Mouse (Mus musculus) heart, adult 8-10 months (tissue): ENCODE results near the gene Rrp9. TPM values are rescaled to one million over a fixed set of nuclear protein-coding genes. Genes with fewer than 3 reads are reported as not detected.

ENCODE experiments used
- DNase-seq: peaks from one replicate; pipeline ENCODE4 v3.0.0; 2022; ENCODE audit warnings: low spot score
- total RNA-seq, 4 experiments: library from RNA; stranded (reverse); gene quantifications; 2 replicates each; pipeline ENCODE4 v1.2.4; 2022

Gene Rrp9
- total RNA-seq, 4 experiments from 2014 or later, result 22.5 to 28.3 (median 24.1) TPM

DNA sequence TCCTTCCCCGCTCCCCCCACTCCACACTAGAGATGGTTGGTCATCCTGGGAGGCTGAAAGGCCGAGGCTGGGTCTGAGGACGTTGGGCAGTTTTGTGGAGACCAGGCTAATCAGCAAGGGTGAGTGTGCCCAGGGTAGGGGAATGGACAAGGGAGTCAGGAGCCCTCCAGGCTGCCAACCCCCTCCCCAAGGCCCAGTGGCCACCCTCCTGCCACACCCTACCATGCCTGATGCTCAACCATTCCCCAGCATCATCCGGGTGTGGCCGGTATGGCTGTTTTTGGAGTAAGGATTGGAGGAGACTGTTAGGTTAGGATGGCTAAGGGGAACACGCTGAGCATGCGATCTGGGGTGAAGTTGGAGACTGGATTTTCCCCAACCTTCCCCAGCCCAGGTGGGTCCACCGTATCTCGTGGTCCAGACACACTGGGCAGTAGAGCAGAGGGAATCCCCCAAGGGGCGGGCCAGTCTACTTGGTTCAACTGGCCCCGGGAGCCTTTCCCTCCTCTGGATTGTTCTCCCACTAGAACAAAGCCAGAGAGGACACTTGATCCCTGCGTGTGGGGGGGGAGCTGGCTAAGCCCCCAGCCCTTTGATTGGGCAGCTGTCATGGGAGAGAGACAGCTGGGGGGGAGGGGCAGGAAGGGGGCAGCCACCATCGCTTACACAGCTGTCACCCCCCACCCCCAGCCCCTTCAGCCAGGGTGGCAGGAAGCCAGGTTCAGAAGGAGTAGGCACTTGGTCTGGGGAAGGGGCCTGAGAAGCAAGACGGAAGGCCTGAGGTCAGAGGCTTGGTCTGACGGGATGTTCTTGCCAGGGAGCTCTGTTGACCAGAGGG lies 19.2 kb upstream of the Rrp9 start:
- DNase-seq, result no peak

DNA sequence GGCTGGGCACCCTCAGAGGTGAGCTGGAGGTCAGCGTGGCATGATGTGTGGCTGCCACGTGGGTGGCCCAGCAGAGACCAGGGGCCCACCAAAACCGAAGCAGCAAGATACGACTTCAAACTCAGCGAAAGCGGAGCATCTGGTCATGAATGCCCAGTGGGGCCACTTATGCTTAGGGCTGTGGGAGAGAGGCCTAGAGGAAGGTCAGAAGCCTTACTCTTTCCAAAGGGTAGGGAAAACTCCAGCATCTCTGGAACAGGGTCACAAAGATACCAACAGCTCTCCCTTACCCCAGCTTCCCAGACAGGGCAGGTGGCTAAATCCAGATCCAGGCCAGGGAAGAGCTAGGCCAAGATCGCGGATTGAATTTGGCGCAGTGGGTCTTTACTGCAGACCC lies 18.6 kb upstream of the Rrp9 start:
- no peak for DNase-seq

DNA sequence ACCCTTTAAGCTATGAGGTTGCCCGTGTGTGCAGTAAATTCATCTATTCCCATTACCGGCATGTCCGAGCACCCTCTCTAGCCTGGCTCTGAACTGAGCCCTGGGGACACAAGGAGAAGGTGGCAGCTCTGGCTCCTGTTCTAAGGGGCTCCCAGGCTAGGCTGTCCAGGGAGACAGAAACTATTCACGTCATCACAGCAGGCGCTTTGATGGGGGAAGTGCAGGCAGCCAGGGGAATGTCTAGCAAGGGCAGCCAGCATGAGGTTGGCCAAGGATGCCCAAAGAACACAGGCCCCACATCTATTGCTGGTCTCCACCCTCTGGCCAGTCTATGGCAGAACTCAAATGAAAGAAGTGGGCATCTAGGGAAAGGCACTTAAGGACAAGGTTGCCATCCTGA lies 17.8 kb upstream of the Rrp9 start:
- no peak for DNase-seq

DNA sequence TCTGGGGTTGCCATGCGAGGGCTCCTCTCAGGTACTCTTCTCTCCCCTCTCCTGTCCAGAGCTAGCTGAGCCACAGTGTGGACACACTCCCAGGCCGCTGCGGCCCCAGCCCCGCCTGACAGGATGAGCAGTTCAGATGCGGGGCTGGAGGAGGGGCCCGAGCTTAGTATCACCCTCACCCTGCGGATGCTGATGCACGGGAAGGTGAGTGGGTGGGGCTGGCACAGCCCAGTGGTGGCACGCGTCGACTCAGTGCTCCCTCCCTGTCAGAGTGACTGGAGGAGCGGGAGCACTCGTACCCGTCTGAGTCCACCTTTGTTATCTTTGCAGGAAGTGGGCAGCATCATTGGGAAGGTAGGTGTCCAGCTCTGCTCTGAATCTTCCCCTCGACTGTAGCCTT lies 15.8 kb upstream of the Rrp9 start:
- no peak for DNase-seq

DNA sequence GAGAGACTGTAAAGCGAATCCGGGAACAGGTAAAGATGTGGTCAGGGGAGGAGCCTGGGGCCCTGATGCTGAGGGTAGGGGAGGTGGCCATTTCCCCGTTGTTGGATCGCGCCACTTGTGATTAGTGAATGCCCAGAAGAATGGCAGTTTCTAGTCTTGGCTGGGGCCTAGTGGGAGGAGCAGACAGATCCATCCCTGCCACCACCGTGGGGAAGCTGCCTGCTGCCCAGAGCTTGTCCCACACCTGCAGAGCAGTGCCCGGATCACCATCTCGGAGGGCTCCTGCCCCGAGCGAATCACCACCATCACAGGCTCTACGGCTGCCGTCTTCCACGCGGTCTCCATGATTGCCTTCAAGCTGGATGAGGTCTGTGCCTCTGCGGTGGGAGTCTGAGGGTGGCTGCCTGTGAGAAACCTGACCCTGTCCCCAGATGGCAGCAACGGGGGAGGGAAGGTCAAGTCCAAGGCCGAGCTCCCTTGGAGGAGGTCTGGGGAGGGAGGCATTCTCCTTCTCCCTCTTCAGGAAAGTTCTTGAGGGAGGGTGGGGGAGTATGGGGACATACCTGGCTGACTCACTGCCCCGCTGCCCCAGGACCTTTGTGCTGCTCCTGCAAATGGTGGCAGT lies 15.2 kb upstream of the Rrp9 start:
- DNase-seq, result no peak

DNA sequence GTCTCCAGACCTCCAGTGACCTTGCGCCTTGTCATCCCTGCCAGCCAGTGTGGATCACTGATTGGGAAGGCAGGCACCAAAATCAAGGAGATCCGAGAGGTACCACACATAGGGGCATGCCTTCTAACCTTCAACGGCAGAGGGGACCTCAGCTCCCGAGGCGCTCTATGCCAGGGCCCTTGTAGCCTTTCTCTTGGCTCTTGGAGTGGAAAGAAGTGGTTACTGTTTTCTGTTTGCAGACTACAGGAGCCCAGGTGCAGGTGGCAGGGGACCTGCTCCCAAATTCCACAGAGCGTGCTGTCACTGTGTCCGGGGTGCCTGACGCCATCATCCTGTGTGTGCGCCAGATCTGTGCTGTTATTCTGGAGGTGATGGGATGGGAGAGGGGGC lies 14.7 kb upstream of the Rrp9 start:
- DNase-seq, result no peak

DNA sequence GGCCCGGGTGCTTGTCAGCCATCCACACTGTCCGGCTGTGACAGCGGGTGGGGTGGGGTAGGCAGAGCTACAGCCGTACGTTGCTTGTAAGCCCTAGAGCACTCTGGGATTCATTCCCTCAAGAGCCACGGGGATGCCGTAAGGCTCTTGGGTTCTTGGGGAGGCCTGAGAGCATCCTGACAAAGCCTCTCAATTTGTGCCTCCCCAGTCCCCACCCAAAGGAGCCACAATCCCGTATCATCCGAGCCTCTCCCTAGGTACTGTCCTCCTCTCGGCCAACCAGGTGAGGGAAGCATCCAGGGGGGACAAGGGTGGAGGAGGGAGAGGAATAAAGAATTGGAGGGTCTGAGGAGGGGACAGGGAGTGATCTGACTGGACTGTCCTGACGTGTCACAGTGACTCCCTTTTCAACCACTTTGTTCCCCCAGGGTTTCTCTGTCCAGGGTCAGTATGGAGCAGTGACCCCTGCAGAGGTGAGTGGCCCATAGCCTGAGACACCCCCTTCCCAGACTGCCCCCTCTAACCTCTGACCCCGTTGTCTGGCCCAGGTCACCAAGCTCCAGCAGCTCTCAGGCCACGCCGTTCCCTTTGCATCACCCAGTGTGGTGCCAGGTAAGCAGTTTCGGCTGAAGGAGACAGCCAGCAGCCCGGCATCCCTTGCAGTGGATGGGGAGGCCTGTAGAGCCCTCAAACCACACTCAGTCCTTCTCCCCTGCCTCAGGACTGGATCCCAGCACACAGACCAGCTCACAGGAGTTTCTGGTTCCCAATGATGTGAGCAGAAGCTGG lies 13.9 kb upstream of the Rrp9 start:
- no peak for DNase-seq

DNA sequence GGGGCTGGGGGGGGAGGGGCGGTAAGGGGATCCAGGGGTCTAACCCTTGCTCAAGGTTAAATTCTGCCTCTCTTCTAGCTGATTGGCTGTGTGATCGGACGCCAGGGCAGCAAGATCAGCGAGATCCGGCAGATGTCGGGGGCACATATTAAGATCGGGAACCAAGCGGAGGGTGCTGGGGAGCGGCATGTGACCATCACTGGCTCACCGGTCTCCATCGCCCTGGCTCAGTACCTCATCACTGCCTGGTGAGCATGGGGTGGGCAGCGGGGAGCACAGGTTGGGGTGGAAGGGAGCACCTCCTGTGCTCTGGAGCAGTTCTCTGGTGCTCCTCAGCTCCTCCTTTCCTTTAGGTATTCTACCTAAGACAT lies 13.3 kb upstream of the Rrp9 start:
- DNase-seq, result no peak

DNA sequence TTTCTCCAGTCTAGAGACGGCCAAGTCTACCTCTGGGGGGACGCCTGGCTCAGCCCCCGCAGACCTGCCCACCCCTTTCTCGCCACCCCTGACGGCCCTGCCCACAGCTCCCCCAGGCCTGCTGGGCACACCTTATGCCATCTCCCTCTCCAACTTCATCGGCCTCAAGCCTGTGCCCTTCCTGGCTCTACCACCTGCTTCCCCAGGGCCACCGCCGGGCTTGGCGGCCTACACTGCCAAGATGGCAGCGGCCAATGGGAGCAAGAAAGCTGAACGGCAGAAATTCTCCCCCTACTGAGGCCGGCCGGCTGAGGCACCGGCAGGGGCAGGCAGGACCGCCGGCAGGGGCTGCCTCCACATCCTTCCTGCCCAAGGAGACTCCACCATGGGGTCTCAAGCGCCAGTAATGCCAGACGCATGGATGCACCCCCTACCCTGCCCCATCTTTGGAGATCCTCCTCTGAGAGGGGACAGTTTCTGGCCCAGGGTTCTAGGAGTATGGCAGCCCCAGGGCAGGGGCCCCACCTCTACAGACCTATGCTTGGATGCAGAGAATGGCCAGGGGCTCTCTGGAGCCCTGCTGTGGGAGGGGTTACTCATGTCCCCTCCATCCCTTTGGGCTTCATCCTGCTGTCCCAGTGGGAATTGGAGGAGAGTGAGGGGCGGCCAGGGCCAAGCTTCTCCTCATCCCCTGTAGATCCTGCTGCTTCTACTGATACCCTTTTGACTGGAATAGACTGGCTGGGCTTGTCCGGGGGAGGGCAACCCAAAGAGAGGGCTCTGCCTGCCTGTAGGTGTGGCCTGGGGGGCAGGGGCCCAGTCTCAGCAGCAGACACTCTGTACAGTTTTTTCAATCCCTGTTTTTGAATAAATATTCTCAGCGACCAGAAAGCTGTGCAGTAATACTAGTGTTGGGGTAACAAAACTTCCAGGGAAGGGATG lies 12.4 kb upstream of the Rrp9 start:
- no peak for DNase-seq

DNA sequence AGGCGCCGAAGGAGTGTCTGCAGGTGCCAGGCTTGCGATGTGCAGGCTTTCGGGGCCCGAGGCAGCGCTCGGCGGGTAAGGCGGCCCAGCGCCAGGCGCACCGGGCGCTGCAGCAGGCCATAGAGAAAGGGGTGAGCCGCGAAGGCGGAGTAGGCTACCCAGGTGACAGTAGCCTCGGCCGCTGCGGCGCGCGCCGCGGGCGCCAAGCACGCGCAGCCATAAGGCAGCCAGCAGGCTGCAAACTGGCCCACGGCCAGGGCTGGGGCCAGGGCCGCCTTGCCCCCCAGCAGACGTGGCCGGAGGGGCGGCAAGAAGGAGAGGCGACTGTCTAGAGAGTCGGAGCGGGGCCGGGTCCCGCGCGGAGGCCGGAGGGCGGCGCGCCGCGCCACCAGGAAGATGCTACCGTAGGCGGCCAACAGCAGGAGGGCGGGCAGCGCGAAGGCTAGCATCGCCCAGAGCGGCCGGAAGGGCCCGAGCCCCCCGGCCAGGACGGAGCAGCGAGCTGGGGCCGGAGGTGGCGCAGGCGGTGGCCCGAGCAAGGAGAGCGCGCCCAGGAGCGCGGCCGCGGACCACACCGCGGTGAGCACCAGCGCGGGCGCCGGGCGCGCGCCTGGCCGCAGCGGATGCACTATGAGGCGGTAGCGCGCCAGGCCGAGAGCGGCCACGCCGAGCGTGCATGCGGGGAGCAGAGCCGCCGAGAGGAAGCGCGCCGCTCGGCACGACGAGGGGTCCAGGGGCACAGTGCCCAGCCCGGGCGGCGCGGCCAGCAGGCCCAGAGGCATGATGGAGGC lies 10.8 kb upstream of the Rrp9 start:
- DNase-seq, result no peak

DNA sequence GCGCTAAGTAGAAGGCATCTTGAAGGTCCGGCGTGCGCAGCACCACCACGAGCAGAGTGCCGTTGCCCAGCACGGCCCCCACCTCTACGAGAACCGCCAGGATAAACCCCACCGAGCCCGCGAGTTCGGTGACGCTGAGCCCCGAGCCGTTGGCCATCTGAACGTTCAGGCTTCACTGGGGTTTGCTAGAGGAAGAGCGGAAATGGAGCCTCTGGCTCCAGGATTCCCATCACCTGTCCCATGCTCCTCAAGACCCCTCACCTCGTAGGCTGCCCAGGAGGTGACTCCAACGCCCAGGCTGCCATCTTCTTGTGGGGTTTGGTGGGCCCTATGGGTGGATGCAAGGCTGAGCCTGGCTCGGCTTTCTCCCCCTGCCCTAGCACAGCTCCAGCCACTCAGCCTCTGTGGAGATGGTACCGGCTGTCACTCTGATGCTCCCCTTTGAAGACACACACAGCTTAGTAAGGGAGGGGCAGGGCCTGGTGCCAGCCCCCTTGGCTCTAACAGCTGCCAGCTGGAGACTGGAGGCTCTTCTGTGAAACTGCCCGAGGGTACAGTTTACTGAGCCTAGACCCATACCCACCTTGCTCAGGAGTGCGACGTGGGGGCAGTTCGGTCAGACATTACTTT lies 10.1 kb upstream of the Rrp9 start, which contains the start of gene Gpr62:
Gene Gpr62, minus strand, starts transcription at position 368 of the 630 bp plus-strand sequence.
- DNase-seq, result no peak

DNA sequence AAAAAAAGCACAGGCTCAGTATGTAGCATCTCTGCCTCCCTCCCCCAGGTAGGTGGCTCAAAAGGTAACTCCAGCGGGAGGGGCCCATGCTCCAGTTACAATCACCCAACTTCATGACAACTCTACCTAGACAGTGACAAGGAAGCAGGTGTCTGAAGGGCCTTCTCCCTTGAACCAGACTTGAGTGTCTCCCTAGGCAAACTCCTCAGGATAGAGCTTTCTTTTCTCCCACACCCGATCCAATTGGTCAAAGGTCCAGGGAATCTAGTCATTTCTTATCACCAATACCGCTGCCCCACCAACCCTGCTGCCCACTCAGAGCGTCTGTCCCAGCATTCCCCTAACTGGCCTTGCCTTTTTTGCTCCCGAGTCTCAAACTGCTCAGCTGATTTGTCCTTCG lies 9.0 kb upstream of the Rrp9 start:
- no peak for DNase-seq

DNA sequence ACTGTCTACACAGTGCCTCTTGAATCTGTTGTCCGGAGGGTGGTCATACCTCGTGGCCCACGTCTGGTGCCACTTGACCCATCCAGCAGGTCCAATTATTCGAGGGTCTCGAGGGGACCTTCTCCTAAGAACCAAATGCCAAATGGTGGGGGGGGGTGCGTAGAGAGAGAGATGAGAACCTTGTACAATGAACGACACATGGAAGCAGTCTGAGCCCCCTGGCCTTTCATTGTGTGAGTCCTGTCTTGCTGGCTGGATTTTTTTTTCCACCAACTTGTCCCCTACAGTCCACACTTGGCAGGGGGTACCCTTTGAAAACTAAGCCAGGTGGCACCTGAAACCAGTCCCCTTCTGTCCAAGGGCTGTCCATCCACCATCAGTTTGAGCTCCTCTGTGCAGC lies 8.0 kb upstream of the Rrp9 start:
- DNase-seq, result no peak

DNA sequence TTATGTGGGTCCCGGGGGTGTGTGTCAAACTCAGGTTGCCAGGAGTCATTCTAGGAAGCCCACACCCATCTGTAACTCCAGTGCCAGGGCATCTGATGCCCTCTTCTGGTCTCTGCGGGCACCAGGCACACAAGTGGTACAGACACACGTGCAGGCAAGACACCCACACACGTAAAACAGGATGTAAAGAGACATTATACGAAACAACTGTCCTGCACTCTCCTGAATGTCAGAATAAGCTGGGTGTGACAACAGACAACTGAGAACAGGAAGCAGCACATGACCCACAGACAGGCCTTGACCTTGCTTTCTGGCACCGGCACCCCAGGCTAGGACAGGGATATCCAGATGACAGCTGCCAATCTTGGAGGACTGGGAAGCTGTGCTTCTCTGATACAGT lies 6.4 kb upstream of the Rrp9 start:
- no peak for DNase-seq

DNA sequence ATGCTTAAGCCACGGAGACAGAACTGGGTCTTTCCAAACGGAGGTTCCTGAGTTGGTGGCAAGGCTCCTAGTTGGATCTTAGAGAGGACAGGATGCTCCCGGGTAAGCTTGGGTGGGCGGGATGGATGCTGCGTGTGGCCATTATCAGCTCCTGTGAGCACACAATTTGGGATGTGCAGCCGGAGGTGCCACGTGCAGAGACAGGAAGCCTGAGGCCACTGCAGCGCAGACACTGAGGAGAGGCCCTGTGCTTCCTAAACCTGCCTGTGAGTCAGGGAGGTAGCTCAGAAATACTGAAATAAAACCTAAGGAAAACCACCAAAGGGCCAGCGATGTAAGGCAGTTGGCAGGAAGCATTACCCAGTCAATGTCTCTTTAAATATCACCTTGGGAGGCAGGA lies 6.0 kb upstream of the Rrp9 start:
- no peak for DNase-seq

DNA sequence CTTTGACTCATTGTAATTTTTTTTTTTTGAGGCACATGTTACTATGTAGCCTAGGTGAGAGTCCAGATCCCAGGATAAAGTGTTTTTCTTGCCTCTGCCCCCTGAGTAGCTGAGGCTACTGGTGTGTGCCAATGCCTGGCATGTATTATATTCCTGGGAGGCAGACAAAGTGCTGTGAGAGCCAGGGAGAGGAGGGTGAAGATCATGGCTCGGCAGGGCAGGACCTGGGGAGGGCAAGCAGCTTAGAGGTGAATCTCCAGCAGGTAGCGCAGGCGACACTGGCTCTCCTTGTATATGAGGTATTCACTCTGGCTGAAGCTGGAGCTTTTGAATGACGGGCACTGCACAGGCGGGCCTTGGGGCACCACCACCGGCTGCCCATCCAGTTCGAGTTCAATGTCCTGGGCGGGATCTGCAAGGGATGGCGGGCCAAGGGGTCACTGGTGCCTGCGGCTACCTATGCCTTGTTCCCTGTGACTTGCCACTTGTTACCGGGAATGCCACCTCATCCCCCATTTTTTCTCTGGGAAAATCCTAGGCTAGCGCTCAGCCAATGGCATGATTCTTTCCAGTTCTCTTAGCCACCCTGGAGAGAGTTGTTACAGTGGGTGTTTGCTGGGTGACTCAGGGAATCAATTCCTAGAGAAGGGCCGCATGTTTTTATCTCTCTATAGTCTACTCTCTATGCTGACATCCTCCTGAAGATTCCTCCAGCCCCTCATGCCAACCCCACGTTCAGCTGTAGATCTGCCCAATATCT lies 4.6 kb upstream of the Rrp9 start:
- DNase-seq, result no peak

DNA sequence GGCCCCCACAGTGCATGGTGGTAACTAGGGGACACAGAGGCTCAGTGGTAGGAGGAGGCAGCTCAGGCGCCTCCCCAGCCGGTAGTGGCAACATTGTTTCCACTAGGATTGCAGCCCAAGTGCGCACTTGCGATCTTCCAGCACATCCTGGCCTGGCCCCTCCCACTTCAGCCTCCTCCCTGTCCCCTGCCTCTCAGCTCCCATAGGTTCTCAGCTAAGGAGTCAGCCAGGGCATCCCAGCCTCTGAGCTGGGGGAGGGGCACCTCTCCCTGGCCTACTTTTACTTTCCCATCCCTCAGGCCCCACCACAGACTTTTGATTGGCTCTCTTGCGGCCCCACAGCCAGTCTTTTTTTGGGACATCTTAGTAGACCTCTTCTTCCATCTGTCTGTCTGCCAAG lies 3.9 kb upstream of the Rrp9 start:
- DNase-seq, result peak; percentile 76

DNA sequence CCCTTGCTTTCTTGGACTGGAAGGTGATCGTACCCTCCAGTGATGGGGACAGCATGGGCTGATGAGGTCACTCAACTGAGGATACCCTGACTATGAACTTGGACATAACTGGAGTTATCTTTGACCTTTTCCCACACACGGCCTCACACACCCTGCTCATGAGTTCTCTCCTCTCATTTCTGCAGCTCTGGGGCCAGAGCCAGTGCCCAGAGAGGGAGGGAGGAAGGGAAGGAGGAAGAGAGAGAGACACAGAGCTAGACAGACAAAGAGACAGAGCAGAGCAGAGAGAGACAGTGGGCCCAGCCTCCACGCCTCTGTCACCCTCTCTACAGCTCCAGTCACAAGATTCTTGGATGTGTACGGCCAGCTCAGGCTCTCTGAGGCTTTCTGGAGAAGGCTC lies 3.4 kb upstream of the Rrp9 start:
- no peak for DNase-seq

DNA sequence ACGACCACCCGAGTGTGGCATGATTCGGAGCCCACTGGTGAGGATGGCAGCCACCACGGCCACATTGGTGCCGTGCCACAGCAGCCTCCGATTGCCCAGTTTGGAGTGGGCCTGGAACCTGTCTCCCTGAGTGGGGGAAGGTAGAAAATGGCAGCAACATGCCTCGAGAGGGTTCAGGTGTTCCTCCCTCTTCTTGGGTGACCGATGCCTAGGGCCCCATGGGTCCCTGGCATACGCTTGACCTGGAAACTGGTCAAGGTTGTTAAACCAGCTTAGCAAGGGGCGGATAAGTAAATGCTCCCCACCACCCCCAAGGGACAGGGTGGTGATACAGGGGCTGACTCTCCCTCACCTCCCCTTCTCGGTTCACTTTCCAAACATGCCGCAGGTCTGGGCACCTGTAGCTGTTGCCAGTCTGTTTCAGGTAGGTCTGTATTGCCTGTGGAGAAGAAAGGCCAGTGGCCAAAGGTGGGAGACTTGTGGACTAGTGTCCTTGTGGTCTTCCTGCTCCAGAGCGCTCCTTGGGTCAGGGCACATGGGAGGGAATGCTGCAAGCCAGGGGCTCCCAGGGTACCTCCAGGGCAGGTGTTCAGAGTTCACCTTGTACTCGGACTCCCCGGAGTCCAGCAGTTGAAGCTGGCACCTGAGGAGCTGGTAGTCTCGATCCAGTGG lies 2.5 kb upstream of the Rrp9 start:
- no peak for DNase-seq
